Mouse (Mus musculus): ENCODE data around the gene Apeh.

Gene Apeh

GRCm38 (mm10) chr9:108073141-108073930 lies 21.1 kb downstream of the Apeh start:
- no peak for DNase-seq

DNA sequence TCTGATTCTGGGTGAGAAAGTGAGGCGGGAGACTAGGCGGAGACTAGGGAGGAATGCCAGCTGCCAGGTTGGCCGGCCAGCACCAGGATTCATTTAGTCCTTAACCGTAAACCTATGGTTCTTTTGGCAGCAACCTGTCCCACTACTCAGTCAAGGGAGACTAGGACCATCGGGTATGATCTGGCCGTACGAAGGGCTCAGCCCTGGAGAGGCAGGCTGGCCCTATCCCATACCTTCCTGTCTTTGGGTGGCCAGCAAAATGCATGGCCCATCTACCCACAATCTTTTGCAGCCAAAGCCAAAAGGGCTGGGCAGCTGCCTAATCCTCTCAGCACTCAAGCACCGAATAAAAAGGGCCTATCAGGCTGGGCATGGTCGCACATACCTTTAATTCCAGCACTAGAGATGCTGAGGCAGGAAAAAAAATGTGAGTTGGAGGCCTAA lies 21.9 kb downstream of the Apeh start:
- DNase-seq: no peak

- DNase-seq: no peak
Observed at GRCm38 (mm10) chr9:108071801-108072200, 22.6 kb downstream of the Apeh start.

- no peak for DNase-seq
Observed at GRCm38 (mm10) chr9:108069529-108069928, 24.9 kb downstream of the Apeh start.

DNA sequence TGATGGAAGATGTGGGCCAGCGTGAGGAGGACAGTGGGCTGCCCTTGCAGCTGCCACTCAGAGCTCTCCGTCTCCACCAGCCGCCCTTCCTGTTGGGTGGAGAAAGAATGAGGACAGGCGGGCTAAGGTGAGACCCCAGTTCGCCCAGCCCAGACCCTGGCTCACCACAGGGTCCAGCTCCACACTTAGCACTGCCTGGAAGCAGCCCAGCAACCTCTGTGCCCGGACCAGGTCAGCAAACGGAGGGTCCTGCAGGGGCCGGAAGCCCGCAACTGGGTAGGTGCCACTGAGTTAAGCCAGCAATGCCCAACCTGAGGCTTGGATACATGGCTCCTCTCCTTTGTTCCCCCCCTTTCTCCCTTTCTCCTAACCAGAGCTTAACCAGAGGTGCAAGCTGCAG lies 25.4 kb downstream of the Apeh start:
- no peak for DNase-seq

GRCm38 (mm10) chr9:108067900-108068299 lies 26.5 kb downstream of the Apeh start:
- peak in 1 of 2 experiments; percentile 65 for DNase-seq

DNA sequence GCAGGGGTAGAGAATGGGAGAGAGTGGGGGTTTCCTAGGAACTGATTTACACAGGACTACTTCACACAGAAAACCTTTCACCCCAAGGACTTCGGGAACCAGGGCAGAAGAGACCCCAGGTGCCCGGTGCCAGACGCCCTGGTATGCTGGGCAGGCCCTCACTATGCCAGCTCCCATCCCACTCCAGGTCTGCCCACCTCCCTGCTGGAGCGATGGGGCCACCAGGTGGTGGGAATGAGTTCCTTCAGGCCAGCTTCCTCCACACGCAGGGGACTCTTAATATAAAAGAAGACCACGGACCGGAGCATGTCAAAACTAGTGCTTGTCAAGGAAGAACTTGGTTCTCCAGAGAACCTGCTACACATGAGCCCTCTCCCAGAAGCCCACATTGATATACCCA lies 27.2 kb downstream of the Apeh start:
- no peak for DNase-seq

DNA sequence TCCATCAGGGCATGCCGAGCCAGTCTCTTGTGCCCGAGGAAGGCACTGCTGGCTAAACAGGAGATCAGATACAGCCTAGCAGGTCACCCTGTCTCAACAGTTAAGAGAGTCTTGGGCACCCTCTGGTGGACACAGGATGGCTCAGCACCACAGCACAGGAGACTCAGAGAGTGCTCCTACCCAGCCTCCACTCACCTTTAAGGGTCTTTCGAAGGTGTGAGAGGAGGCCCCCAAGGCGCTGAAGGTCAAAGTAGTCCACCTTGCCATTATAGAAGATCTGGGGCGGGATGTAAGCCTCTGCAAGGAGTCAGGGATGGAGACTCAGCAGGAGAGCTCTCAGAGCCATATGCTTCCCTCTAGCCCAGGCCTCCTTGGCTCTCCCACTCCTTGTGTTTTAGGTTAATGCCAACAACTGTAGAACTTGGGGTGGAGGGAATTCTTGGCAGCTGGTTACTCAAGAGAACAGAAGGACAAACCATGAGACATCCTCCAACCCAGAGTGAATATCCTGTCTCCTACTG lies 28.9 kb downstream of the Apeh start:
- no peak for DNase-seq

GRCm38 (mm10) chr9:108063361-108063760 lies 31.0 kb downstream of the Apeh start:
- DNase-seq: no peak

GRCm38 (mm10) chr9:108062142-108062541 lies 32.3 kb downstream of the Apeh start:
- DNase-seq: no peak

DNA sequence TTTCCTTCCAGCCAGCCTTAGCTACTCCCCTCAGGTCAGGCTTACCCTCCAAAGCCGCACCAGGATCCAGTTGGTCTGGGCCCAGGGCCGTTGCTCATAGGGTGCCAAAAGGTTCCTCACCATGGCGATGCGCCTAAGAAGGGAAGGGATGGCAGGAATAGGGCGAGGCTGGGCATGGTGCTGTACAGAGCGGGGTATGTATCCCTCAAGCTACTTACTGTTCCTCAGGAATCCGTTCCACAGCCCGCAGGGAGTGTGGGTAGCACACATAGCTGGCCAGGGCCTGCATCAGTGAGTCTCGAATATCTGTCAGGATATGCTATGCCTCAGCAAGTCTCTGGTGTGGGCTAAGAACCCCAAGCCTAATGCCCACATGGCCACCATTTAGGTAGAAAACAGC lies 36.1 kb downstream of the Apeh start:
- no peak for DNase-seq

GRCm38 (mm10) chr9:108057262-108057562 lies 37.2 kb downstream of the Apeh start:
- DNase-seq: no peak

DNA sequence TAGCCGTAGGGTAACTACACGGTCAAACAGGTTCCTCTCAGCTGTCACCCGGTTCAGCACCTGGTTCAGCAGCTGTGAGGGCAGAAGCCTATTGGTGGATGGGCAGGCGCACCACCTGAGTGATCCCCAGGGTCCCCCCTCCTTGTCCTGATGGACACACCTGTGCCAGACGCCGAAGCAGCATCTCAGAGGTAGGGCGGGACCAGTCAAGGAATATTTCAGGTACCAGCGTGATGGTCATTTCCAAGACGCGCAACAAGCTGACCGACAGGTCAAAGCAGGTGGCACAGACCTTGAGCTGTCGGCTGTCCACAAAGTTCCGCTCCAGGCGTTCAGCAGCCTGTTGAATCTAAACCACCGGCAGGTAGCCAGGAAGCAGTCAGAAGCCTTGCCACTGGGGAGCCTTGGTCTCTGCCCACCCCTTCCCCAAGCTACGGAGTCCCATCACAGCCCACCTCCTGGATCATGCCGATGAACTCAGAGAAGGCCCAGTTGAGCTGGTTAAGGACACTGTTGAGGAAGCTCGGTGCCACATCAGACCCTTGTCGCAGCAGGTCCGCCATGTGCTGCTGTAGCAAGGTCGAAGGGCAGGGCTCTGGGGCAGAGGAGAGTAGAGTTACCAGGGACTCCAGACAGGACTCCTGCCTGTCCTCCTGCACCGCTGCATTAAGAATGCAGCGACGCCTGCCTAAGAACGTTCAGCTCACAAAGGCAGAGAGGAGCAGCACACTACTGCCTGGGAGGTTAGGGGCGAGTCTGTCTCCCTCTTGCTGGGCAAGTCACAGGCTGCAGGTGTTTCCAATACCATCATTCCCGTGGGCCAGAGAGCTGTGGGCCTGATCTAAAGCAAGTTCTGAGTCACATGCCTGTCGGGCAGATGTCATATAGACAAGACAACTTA lies 37.8 kb downstream of the Apeh start:
- DNase-seq: no peak

DNA sequence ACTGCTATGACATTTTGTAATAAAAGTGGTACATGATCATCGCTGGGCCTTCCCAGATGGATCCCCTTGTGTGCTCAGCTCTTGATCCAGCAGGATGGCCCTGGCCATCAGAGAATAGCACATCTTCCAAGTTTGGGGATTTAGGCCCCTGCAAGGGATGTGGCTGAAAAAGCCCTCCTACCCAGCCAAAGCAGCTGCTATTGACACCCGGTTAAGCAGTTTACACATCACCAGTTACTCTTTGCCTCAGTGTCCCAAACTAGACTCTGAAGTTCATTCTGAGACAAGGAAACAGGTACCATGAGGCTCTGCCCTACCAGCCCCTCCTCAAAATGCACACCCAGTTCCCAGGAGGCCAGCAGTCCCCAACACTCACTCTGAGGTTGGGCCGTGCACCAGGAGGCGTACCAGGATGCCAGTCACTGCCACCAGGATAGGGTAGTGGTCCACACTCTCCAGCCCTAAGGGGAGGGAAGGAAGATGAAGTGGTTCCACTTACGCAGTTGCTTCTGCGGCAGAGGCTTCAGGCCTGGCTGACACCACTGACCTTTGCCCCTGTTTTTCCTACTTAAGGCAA lies 38.7 kb downstream of the Apeh start:
- DNase-seq: no peak

GRCm38 (mm10) chr9:108055061-108055460 lies 39.3 kb downstream of the Apeh start:
- no peak for DNase-seq

DNA sequence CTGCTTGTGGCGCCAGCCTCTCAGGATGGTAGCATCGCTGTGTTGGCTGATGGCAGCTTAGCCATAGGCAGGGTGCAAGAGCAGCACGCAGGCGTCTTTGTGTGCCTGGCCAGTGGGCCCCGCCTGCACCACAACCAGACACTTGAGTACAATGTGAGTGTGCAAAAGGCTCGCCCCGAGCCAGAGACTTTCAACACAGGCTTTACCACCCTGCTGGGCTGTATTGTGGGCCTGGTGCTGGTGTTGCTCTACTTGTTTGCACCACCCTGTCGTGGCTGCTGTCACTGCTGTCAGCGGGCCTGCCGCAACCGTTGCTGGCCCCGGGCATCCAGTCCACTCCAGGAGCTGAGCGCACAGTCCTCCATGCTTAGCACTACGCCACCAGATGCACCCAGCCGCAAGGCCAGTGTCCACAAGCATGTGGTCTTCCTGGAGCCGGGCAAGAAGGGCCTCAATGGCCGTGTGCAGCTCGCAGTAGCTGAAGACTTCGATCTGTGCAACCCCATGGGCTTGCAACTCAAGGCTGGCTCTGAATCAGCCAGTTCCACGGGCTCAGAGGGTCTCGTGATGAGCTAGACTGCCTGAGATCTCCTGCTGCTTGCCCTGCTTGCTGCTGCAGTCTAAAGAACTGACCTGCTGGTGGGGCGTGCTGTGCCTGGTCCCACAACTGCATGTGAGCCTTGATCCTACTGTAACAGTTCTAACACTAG lies 39.9 kb downstream of the Apeh start:
- no peak for DNase-seq

- DNase-seq: no peak
Observed at GRCm38 (mm10) chr9:108053665-108054225, 40.7 kb downstream of the Apeh start.

- peak; percentile 87 to 90 for DNase-seq
Observed at GRCm38 (mm10) chr9:108052885-108053664, 41.3 kb downstream of the Apeh start, which contains the start of gene Amigo3. Gene Amigo3, plus strand, starts transcription at chr9:108053159.

GRCm38 (mm10) chr9:108052411-108052810 lies 42.0 kb downstream of the Apeh start:
- DNase-seq: no peak

- DNase-seq: no peak
Observed at GRCm38 (mm10) chr9:108051931-108052220, 42.5 kb downstream of the Apeh start.

GRCm38 (mm10) chr9:108051184-108051930 lies 43.0 kb downstream of the Apeh start:
- DNase-seq: no peak

Data from thymus, adult 18-20 months (tissue).